Mouse (Mus musculus) effector memory CD4-positive, alpha-beta T cell, adult 7 months (primary cell): ENCODE data around the gene Btbd35f24. TPM values are rescaled to one million over a fixed set of nuclear protein-coding genes. Genes with fewer than 3 reads are reported as not detected.

Experiments
- polyA plus RNA-seq: library from polyadenylated mRNA; unstranded; fragments of 100-300 nt; shearing (Covaris generic); gene quantifications from one replicate; pipeline ENCODE4 v1.2.1, GENCODE M21; 2017

The Btbd35f24 gene
- polyA plus RNA-seq, result not detected

DNA sequence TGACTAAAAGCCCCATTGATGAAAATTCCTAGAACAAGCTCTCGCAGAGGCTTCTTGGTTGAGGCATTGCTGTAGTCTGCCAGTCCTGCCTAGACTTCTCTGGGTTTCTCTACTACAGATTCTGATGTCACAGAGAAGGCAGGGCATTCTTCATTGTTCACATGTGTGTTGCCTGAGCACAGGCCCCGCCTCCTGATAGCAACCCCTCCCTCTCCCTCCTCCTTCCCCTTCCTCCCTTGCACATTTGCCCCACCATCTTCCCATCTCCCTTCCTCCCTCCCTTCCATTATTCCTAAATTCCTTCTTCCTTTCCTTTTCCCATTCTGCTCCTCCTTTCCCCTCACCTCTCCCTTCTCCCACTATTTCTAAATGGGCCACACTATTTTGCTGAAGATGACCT, at the start of gene Btbd35f24:
Gene Btbd35f24 (minus strand): TSS at position 101 of the 400 bp plus-strand sequence.

Other genes with a start within 250 kb of the Btbd35f24 start
- gene Btbd35f23, start 119.0 kb downstream of the Btbd35f24 start, polyA plus RNA-seq, result not detected
- gene Btbd35f11, start 247.9 kb upstream of the Btbd35f24 start, polyA plus RNA-seq, result not detected